Mouse (Mus musculus): ENCODE results near the gene Vwa8.
"Not testable (repeated sequence)": the region's sequence is repeated elsewhere in the genome, so short reads cannot be mapped to it uniquely, and the experiment has no call there.

The Vwa8 gene

DNA sequence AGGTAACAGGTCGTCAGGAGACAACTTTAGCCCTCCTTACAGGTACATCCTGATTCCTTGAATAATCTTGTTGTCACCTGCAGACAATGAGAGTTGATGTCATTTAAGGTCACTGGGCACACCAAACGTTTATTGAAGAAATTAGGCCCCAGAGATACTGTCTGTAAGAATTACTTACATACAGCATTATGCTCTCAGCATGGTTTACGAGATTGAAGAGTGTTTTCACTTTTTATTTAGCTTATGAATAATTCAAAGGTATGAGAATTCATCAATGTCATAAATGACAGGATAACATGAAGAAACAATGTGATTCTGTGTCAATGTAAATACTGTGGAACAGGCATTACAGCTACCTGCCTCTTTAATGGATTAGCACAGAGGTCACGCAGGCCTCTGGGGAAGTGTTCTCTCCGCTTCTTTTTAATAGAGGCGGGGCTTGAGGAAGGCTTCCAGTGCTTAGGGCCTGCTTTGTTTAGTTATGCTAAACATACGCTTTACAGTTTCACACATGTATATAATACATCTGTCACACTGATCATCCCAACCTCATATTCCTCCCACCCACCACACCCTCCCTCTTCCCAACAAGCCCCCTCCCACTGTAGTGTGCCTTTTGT lies 37.2 kb downstream of the Vwa8 start:
- no peak for DNase-seq

GRCm38 (mm10) chr14:78886566-78887234 lies 37.8 kb downstream of the Vwa8 start:
- DNase-seq: no peak

- not testable (repeated sequence) for DNase-seq
Measured at GRCm38 (mm10) chr14:78887494-78887893, 38.6 kb downstream of the Vwa8 start.

GRCm38 (mm10) chr14:78895496-78895895 lies 46.6 kb downstream of the Vwa8 start:
- no peak for DNase-seq

DNA sequence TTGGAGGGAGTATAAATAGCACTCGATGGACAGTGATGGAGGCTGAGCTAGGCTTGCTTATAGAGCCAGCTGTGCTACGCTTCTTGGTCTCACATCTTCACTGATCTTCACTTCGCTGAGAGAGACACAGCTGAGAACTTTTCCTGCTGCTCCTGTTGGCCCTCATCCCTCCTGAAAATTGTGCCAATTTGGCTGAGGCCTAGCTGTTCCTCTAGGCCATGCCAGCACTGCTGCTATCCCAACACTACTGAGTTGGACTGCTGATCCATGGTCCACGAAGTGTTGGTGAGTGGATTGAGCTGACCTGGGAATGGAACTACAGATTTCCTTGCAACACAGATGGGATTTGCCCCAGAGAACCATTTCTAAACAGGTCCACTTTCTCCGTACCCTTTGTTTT lies 47.4 kb downstream of the Vwa8 start:
- DNase-seq: no peak

DNA sequence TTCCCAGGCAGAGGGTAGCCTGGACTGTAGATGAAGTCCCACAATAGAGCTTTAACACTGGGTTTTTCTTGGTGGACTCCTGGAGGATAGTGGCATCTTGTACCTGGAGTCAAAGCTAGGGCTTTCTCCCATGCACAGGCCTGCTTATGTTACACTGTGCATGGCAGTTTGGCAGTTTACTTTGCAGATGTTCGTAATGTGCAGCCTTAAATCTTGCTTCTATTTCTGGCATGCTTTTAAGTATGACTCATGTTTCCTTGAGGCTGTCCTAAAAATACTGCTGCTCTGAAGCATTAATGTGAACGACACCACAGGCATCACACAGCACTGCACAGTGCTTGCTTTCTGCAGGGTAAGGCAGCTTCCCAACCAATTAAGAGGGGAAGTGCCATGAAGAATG lies 51.9 kb downstream of the Vwa8 start:
- peak in 1 of 2 experiments; percentile 32 for DNase-seq

GRCm38 (mm10) chr14:78908205-78908863 lies 59.5 kb downstream of the Vwa8 start:
- DNase-seq: no peak

GRCm38 (mm10) chr14:78912076-78912475 lies 63.2 kb downstream of the Vwa8 start:
- no peak for DNase-seq

- no peak for DNase-seq
Measured at GRCm38 (mm10) chr14:78914180-78914579, 65.3 kb downstream of the Vwa8 start.

- DNase-seq: no peak
Measured at GRCm38 (mm10) chr14:78916691-78917090, 67.8 kb downstream of the Vwa8 start.

DNA sequence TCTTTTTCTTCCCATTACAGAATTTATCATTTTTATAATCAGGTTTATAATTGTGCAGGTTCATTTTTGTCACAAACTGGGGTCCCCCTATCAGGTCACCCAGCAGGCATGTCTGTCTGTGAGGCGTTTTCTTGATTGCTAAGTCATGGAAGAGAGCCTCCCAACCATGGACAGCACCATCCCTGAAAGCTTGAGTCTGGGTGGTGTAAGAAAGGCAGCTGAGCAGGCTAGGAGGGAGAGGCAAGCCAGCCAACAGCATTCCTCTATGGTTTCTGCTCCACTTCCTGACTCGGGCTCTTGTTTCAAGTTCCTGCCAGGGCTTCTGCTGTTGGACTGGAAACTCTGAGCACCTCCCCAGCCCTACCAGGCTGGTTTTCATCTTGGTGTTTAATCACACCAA lies 72.4 kb downstream of the Vwa8 start:
- DNase-seq: no peak

DNA sequence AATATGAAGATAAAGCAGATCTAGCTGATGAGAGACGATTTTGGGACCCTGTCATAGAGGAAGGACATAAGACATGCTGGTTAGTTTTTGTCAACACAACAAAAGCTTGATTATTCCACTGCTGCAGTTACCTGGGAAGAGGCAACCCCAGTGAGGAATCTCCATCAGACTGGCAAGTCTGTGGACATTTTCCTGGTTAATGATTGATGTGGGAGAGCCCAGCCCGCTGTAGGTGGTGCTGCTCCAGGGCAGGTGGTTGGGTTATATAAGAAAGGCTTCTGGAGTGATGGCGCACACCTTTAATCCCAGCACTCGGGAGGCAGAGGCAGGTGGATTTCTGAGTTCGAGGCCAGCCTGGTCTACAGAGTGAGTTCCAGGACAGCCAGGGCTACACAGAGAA lies 74.8 kb downstream of the Vwa8 start:
- DNase-seq: peak; percentile 43 to 71

- DNase-seq: no peak
Measured at GRCm38 (mm10) chr14:78924755-78925537, 76.1 kb downstream of the Vwa8 start.

GRCm38 (mm10) chr14:78932094-78932493 lies 83.2 kb downstream of the Vwa8 start:
- no peak for DNase-seq

GRCm38 (mm10) chr14:78933399-78933798 lies 84.5 kb downstream of the Vwa8 start:
- no peak for DNase-seq

DNA sequence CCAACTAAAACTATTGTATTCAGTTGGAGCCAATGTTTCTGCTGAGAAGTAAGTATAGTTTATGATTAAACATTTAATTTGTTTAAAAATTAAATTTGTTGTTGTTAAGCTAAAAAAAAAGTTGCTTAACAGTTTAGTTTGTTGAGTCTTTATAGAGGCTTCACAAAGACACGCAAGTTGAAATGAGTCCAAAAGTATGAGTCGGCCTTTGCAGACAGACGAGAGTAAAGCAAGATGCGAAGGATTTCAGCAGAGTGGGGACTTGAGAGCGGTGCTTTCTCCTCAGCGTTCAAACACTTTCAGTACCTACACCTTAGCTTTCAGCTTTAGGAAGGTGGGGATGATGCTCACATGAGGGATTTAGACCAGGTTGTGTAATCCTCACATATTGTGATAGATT lies 85.7 kb downstream of the Vwa8 start:
- no peak for DNase-seq

DNA sequence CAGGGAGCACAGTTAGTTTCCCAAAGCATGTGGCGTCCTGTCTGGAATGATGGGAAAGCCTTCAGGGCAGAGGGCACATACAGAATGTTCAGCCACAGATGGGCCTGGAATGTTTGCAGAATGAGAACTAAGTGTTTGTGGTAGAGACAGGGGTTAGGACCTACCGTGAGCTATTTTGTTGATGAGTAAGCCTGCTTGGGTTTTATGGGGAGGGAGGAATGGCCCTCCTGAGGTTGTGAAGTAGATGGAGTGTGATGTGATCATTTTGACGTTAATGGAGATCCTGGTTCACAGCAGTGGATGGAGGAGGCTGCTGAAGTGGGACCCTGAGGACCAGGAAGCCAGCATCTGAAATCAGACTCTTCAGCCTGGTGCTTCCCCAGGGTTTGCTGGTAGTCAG lies 86.9 kb downstream of the Vwa8 start:
- no peak for DNase-seq

DNA sequence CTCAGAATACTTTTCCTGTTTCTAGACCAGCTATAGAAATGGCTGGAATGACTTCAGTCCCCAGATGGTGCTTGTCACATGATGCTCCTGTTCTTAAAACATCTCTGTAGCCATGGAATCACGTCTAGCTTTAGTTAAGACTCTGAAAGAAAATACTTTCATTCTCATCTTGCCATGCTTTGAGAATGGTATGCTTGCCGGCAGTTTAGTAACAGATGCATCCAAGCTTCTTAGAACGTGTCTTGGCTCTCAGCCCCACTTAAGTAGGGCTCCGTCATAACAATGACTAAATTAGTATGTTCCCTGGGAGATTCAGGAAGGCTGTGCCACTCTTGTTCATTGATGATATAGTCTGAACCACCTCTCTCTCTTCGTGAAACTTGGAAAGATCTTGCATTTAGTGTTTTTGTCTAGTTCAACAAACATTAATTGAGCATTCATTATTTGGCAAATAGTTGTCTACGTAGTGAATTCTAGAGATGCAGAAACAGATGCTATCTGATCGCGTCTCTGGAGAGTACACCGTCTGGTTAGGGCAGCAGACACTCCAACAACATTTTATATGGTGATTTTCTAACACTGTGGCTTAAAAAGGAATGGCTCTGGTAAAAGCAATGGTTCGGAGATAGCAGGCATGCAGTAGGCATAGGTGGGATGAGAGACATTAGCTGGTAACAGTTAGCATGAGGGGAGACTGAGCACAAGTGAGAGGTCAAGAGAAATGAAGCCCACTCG lies 93.1 kb downstream of the Vwa8 start:
- no peak for DNase-seq

DNA sequence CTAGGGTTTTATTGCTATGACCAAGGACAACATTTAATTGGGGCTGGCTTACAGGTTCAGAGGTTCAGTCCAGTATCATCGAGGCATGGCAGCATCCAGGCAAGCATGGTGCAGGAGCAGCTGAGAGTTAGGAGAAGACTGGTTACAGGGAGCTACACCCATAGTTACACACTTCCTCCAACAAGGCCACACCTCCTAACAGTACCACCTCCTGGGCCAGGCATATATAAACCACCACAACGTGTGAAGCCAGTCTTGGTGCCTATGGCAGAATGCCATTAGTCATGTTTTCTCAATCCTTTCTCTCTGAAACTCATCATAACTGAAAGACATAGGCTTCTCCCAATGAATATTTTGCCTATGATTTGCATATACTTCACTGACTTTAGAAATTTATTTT lies 106.9 kb downstream of the Vwa8 start:
- DNase-seq: no peak

GRCm38 (mm10) chr14:78970621-78971020 lies 121.8 kb downstream of the Vwa8 start:
- no peak for DNase-seq

- no peak for DNase-seq
Measured at GRCm38 (mm10) chr14:78972424-78972823, 123.6 kb downstream of the Vwa8 start.

GRCm38 (mm10) chr14:78983104-78983503 lies 134.3 kb downstream of the Vwa8 start:
- peak in 1 of 2 experiments; percentile 42 for DNase-seq

DNA sequence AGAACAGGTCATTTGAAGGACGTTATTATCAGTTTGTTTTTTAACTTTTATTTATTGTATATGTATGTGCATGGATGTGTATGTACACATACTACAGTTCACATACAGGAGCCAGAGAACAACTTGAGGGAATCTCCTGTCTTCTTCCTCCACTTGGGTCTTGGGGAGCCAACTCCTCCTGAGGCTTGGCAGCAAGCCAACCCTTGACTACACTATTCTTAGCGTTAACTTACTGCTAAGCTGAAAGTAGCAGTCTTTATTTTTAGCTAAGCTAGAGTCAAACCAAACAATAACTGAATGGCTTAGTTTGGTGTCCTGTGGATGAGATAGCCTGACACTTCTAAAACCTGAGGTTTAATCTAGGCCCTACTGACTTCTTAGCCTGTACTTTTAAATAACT lies 135.4 kb downstream of the Vwa8 start:
- DNase-seq: peak in 1 of 2 experiments; percentile 54

Measured in kidney, postnatal 25 days (tissue).